9 mouse cellular contexts compared by ENCODE assay signal in genomic region chr13:73310183-73310929, GRCm38 (mm10). TPM values are rescaled to one million over a fixed set of nuclear protein-coding genes. Genes with fewer than 3 reads are reported as not detected.
DNase-seq lines count a peak whose midpoint lies in the region; ATAC-seq and TF ChIP-seq lines count a peak whose summit lies in the region.
"Had no signal": no experiment of that assay in that cellular context is flagged by ENCODE, and none has a peak within 500 bp of the region (broad histone marks: within the 10 kb centered on the region; RNA-seq: fewer than 3 reads in every experiment).

No protein-coding gene starts in this region.

- TF ChIP-seq CTCF in embryonic fibroblast, embryonic 13.5 days (IDR thresholded peaks at IDR 0.05; ENCODE audit: borderline replicate concordance, insufficient read depth, low read length) = peak; percentile 78

- 0 out of 2 replicates have a peak, but pooled peaks have one; percentile 45 for ATAC-seq in hindbrain, embryonic 14.5 days (ENCODE audit: low FRiP score)
- ATAC-seq in liver, embryonic 11.5 days (replicated peaks; ENCODE audit: low FRiP score) = peak; percentile 70
- peak; percentile 46; the same call in 1 of the 2 replicates for ATAC-seq in neural tube, embryonic 15.5 days (ENCODE audit: low FRiP score)

- H3K9me3 ChIP-seq in hindbrain, embryonic 14.5 days (ENCODE audit: control insufficient read depth, low read length) = no peaks in the 10 kb centered on the region
- H3K9me3 ChIP-seq in liver, embryonic 11.5 days (ENCODE audit: control insufficient read depth, low read length) = no peaks in the 10 kb centered on the region
- H3K9me3 ChIP-seq in neural tube, embryonic 15.5 days (replicated peaks) = no peaks in the 10 kb centered on the region
- H3K9me3 ChIP-seq: limb, embryonic 12.5 days had no signal

- no peak for TF ChIP-seq POLR2A in embryonic fibroblast, embryonic 13.5 days (IDR thresholded peaks at IDR 0.05; ENCODE audit: low read depth, low read length)

- no peak overlapping the region for H3K4me3 ChIP-seq in embryonic fibroblast, embryonic 13.5 days (ENCODE audit: insufficient read depth, low read length)
- H3K4me3 ChIP-seq in hindbrain, embryonic 14.5 days (replicated peaks; ENCODE audit: low read length) = no peak overlapping the region
- no peak overlapping the region for H3K4me3 ChIP-seq in liver, embryonic 11.5 days (ENCODE audit: low read depth, low read length)
- H3K4me3 ChIP-seq in neural tube, embryonic 15.5 days (replicated peaks) = no peak overlapping the region
- H3K4me3 ChIP-seq: limb, embryonic 12.5 days had no signal

- H3K4me2 ChIP-seq in hindbrain, embryonic 14.5 days (replicated peaks) = no peak overlapping the region
- H3K4me2 ChIP-seq in liver, embryonic 11.5 days = no peak overlapping the region
- H3K4me2 ChIP-seq in neural tube, embryonic 15.5 days = no peak overlapping the region
- H3K4me2 ChIP-seq: limb, embryonic 12.5 days had no signal

- H3K27me3 ChIP-seq in hindbrain, embryonic 14.5 days (ENCODE audit: control insufficient read depth, insufficient read depth, low read length) = no peaks in the 10 kb centered on the region
- no peaks in the 10 kb centered on the region for H3K27me3 ChIP-seq in liver, embryonic 11.5 days (replicated peaks; ENCODE audit: control insufficient read depth, insufficient read depth, low read length)
- H3K27me3 ChIP-seq in neural tube, embryonic 15.5 days (replicated peaks) = peaks cover 3% of the 10 kb centered on the region

- DNase-seq in adrenal gland, adult 18-20 months (ENCODE audit: low spot score in 2 of 2) = peak; percentile 41 to 52
- DNase-seq in adrenal gland, postnatal 4 days (ENCODE audit: low spot score in 2 of 2) = no peak
- DNase-seq in spleen, postnatal 10 days (ENCODE audit: low spot score in 2 of 2) = peak; percentile 35 to 67
- DNase-seq in spleen, adult 12 weeks (ENCODE audit: low spot score) = no peak
- DNase-seq in hindbrain, embryonic 14.5 days (ENCODE audit: low spot score) = peak; percentile 37
- peak; percentile 57 for DNase-seq in liver, embryonic 11.5 days (ENCODE audit: low spot score)

- H3K4me1 ChIP-seq in embryonic fibroblast, embryonic 13.5 days (ENCODE audit: control insufficient read depth, insufficient read depth, low read length) = no peaks in the 10 kb centered on the region
- H3K4me1 ChIP-seq in hindbrain, embryonic 14.5 days (replicated peaks; ENCODE audit: control insufficient read depth, insufficient read depth, low read length) = no peaks in the 10 kb centered on the region
- H3K4me1 ChIP-seq in liver, embryonic 11.5 days (replicated peaks; ENCODE audit: control insufficient read depth, insufficient read depth, low read length) = no peaks in the 10 kb centered on the region
- H3K4me1 ChIP-seq in neural tube, embryonic 15.5 days = no peaks in the 10 kb centered on the region

- no peak overlapping the region for H3K9ac ChIP-seq in hindbrain, embryonic 14.5 days
- H3K9ac ChIP-seq in liver, embryonic 11.5 days (ENCODE audit: low read depth, low read length) = no peak overlapping the region
- H3K9ac ChIP-seq in neural tube, embryonic 15.5 days (replicated peaks) = no peak overlapping the region
- H3K9ac ChIP-seq: limb, embryonic 12.5 days had no signal

- WGBS in hindbrain, embryonic 14.5 days = 20% methylated on average over 8 of the region's 8 CpGs
- WGBS in liver, embryonic 11.5 days = 26% methylated on average over 8 of the region's 8 CpGs
- 41% methylated on average over 8 of the region's 8 CpGs for WGBS in neural tube, embryonic 15.5 days

- no peaks in the 10 kb centered on the region for H3K36me3 ChIP-seq in hindbrain, embryonic 14.5 days (replicated peaks; ENCODE audit: control insufficient read depth, insufficient read depth)
- no peaks in the 10 kb centered on the region for H3K36me3 ChIP-seq in liver, embryonic 11.5 days (ENCODE audit: control insufficient read depth, insufficient read depth, low read length)
- H3K36me3 ChIP-seq in neural tube, embryonic 15.5 days = no peaks in the 10 kb centered on the region
- H3K36me3 ChIP-seq: limb, embryonic 12.5 days had no signal

- no peak overlapping the region for H3K27ac ChIP-seq in embryonic fibroblast, embryonic 13.5 days (ENCODE audit: insufficient read depth, low read length)
- no peak overlapping the region for H3K27ac ChIP-seq in hindbrain, embryonic 14.5 days
- no peak overlapping the region for H3K27ac ChIP-seq in liver, embryonic 11.5 days (ENCODE audit: low read depth, low read length)
- no peak overlapping the region for H3K27ac ChIP-seq in neural tube, embryonic 15.5 days (replicated peaks)
- H3K27ac ChIP-seq: limb, embryonic 12.5 days had no signal

RNA-seq across cellular contexts. Expression of gene Mrpl36, which starts 18.0 kb away (rescaled TPM):
- 10 to 100 TPM; 57.4 to 60.5 TPM for total RNA-seq in adrenal gland, adult 18-20 months (2021)
- 10 to 100 TPM; 49.1 to 50.2 TPM for total RNA-seq in adrenal gland, postnatal 4 days (2021)
- polyA plus RNA-seq in embryonic fibroblast, embryonic 13.5 days (2011; ENCODE audit: insufficient read length, low read depth, missing spikeins) = 35.8 and 39.2 TPM in 2 replicates
- 80.6 and 80.9 TPM in 2 replicates for polyA plus RNA-seq in hindbrain, embryonic 14.5 days (2014; fragmentation: Nextera tagmentation; extraction: Ambion mirVana)
- 207 and 211 TPM in 2 replicates for polyA plus RNA-seq in liver, embryonic 11.5 days (2014; fragmentation: Nextera tagmentation; extraction: Ambion mirVana)
- polyA plus RNA-seq in neural tube, embryonic 15.5 days (2015; fragmentation: Nextera tagmentation; extraction: Ambion mirVana) = 84.2 and 98.5 TPM in 2 replicates

RNA-seq across cellular contexts. Expression of gene Ndufs6, which starts 18.0 kb away (rescaled TPM):
- 100 to 1,000 TPM; 257 to 408 TPM for total RNA-seq in adrenal gland, adult 18-20 months (2021)
- total RNA-seq in adrenal gland, postnatal 4 days (2021) = 100 to 1,000 TPM; 168 to 169 TPM
- 102 and 111 TPM in 2 replicates for polyA plus RNA-seq in embryonic fibroblast, embryonic 13.5 days (2011; ENCODE audit: insufficient read length, low read depth, missing spikeins)
- 397 and 433 TPM in 2 replicates for polyA plus RNA-seq in hindbrain, embryonic 14.5 days (2014; fragmentation: Nextera tagmentation; extraction: Ambion mirVana)
- polyA plus RNA-seq in liver, embryonic 11.5 days (2014; fragmentation: Nextera tagmentation; extraction: Ambion mirVana) = 358 and 377 TPM in 2 replicates
- 437 and 462 TPM in 2 replicates for polyA plus RNA-seq in neural tube, embryonic 15.5 days (2015; fragmentation: Nextera tagmentation; extraction: Ambion mirVana)

RNA-seq across cellular contexts. Expression of gene Irx4, which starts 50.1 kb away (rescaled TPM):
- not detected for total RNA-seq in adrenal gland, adult 18-20 months (2021)
- not detected for total RNA-seq in adrenal gland, postnatal 4 days (2021)
- polyA plus RNA-seq in embryonic fibroblast, embryonic 13.5 days (2011; ENCODE audit: insufficient read length, low read depth, missing spikeins) = not detected in 2 replicates
- polyA plus RNA-seq in hindbrain, embryonic 14.5 days (2014; fragmentation: Nextera tagmentation; extraction: Ambion mirVana) = 3.9 and 4.2 TPM in 2 replicates
- polyA plus RNA-seq in liver, embryonic 11.5 days (2014; fragmentation: Nextera tagmentation; extraction: Ambion mirVana) = 0.17 TPM in 1 of 2 replicates, not detected in the other
- polyA plus RNA-seq in neural tube, embryonic 15.5 days (2015; fragmentation: Nextera tagmentation; extraction: Ambion mirVana) = 1.3 and 1.5 TPM in 2 replicates

Comparison
In these comparisons a context has a peak if more than half of its experiments do, and no peak if none do; other contexts are left out.
1. DNase-seq: peak in adrenal gland, adult 18-20 months (2 of 2), spleen, postnatal 10 days (2 of 2), hindbrain, embryonic 14.5 days (single experiment) and liver, embryonic 11.5 days (single experiment); none in adrenal gland, postnatal 4 days (0 of 2) and spleen, adult 12 weeks (single experiment).
2. Peak in every context shown above with its lines, with median percentiles within 50 percentile points of each other: ATAC-seq.